Mouse (Mus musculus): ENCODE measurements around the gene Trim40. TPM values are rescaled to one million over a fixed set of nuclear protein-coding genes. Genes with fewer than 3 reads are reported as not detected.

Gene Trim40
- polyA plus RNA-seq, 1 experiment from 2014 or later, result not detected

GRCm38 (mm10) chr17:36836427-36836812, 53.5 kb downstream of the Trim40 start:
- H3K4me2 ChIP-seq (ENCODE audit: low read depth, low read length), result peak overlapping the region; percentile 64
- 12% methylated on average over 3 of the region's 3 CpGs for WGBS
- no peaks in the 10 kb centered on the region for H3K27me3 ChIP-seq (ENCODE audit: control insufficient read depth, insufficient read depth, low read length)

GRCm38 (mm10) chr17:36835591-36836426, 54.1 kb downstream of the Trim40 start:
- H3K4me3 ChIP-seq (ENCODE audit: low read depth, low read length), result no peak overlapping the region
- no peak overlapping the region for H3K9ac ChIP-seq (replicated peaks; ENCODE audit: low read length)

More at GRCm38 (mm10) chr17:36836427-36836812, 53.5 kb downstream of the Trim40 start:
- Histone ChIP-seq H3K27ac (replicated peaks; ENCODE audit: low read depth, low read length) (no peak overlapping the region; the same call in 1 of the 2 replicates), H3K9ac (replicated peaks; ENCODE audit: low read length) (peak overlapping the region; percentile 35), H3K36me3 (replicated peaks; ENCODE audit: control insufficient read depth, insufficient read depth, low read depth, low read length) (no peaks in the 10 kb centered on the region), H3K4me1 (ENCODE audit: control insufficient read depth, insufficient read depth, low read length) (no peaks in the 10 kb centered on the region), H3K4me3 (ENCODE audit: low read depth, low read length) (peak overlapping the region; percentile 64), H3K9me3 (replicated peaks; ENCODE audit: control insufficient read depth, low read length) (no peaks in the 10 kb centered on the region)
- ATAC-seq (replicated peaks; ENCODE audit: insufficient number of reproducible peaks, low FRiP score, low TSS enrichment, low read depth), result 0 out of 2 replicates have a peak, but pooled peaks have one; percentile 3
- DNase-seq (ENCODE audit: low spot score), result no peak

GRCm38 (mm10) chr17:36832694-36833093, 57.2 kb downstream of the Trim40 start:
- H3K4me1 ChIP-seq (ENCODE audit: control insufficient read depth, insufficient read depth, low read length), result no peaks in the 10 kb centered on the region
- WGBS, result 62% methylated on average over 4 of the region's 4 CpGs
- no peak overlapping the region for H3K27ac ChIP-seq (replicated peaks; ENCODE audit: low read depth, low read length)
- ATAC-seq (replicated peaks; ENCODE audit: insufficient number of reproducible peaks, low FRiP score, low TSS enrichment, low read depth), result no peak
- H3K36me3 ChIP-seq (replicated peaks; ENCODE audit: control insufficient read depth, insufficient read depth, low read depth, low read length), result no peaks in the 10 kb centered on the region
- H3K9ac ChIP-seq (replicated peaks; ENCODE audit: low read length), result no peak overlapping the region
- H3K4me2 ChIP-seq (ENCODE audit: low read depth, low read length), result no peak overlapping the region
- H3K27me3 ChIP-seq (ENCODE audit: control insufficient read depth, insufficient read depth, low read length), result no peaks in the 10 kb centered on the region
- no peaks in the 10 kb centered on the region for H3K9me3 ChIP-seq (replicated peaks; ENCODE audit: control insufficient read depth, low read length)
- DNase-seq (ENCODE audit: low spot score), result no peak
- H3K4me3 ChIP-seq (ENCODE audit: low read depth, low read length), result no peak overlapping the region

More at GRCm38 (mm10) chr17:36835591-36836426, 54.1 kb downstream of the Trim40 start:
- Histone ChIP-seq H3K36me3 (replicated peaks; ENCODE audit: control insufficient read depth, insufficient read depth, low read depth, low read length) (no peaks in the 10 kb centered on the region), H3K27me3 (ENCODE audit: control insufficient read depth, insufficient read depth, low read length) (no peaks in the 10 kb centered on the region), H3K9me3 (replicated peaks; ENCODE audit: control insufficient read depth, low read length) (no peaks in the 10 kb centered on the region), H3K4me1 (ENCODE audit: control insufficient read depth, insufficient read depth, low read length) (no peaks in the 10 kb centered on the region), H3K4me2 (ENCODE audit: low read depth, low read length) (no peak overlapping the region), H3K27ac (replicated peaks; ENCODE audit: low read depth, low read length) (no peak overlapping the region)
- no peak for ATAC-seq (replicated peaks; ENCODE audit: insufficient number of reproducible peaks, low FRiP score, low TSS enrichment, low read depth)
- 33% methylated on average over 12 of the region's 12 CpGs for WGBS
- DNase-seq (ENCODE audit: low spot score), result peak; percentile 75

Other genes with a start within 250 kb of the Trim40 start
- not detected in 2 replicates for gene H2-M9, start 247.5 kb downstream of the Trim40 start, polyA plus RNA-seq (2014; fragmentation: Nextera tagmentation; extraction: Ambion mirVana)
- not detected in 2 replicates for gene H2-M1, start 217.9 kb downstream of the Trim40 start, polyA plus RNA-seq (2014; fragmentation: Nextera tagmentation; extraction: Ambion mirVana)
- gene H2-M10.5, start 117.2 kb downstream of the Trim40 start, polyA plus RNA-seq (2014; fragmentation: Nextera tagmentation; extraction: Ambion mirVana), result not detected in 2 replicates
- gene H2-M10.6, start 78.0 kb downstream of the Trim40 start, polyA plus RNA-seq (2014; fragmentation: Nextera tagmentation; extraction: Ambion mirVana), result not detected in 2 replicates
- gene Trim26, start 53.0 kb downstream of the Trim40 start, polyA plus RNA-seq (2014; fragmentation: Nextera tagmentation; extraction: Ambion mirVana), result 36.0 and 38.2 TPM in 2 replicates
- gene Trim15, start 22.9 kb downstream of the Trim40 start, polyA plus RNA-seq (2014; fragmentation: Nextera tagmentation; extraction: Ambion mirVana), result 0.25 and 0.39 TPM in 2 replicates
- gene Trim10, start 20.5 kb downstream of the Trim40 start, polyA plus RNA-seq (2014; fragmentation: Nextera tagmentation; extraction: Ambion mirVana), result 5.9 and 7.4 TPM in 2 replicates
- not detected in 2 replicates for gene Trim31, start 8.0 kb upstream of the Trim40 start, polyA plus RNA-seq (2014; fragmentation: Nextera tagmentation; extraction: Ambion mirVana)
- gene Rnf39, start 52.8 kb upstream of the Trim40 start, polyA plus RNA-seq (2014; fragmentation: Nextera tagmentation; extraction: Ambion mirVana), result 0.13 TPM in 1 of 2 replicates, not detected in the other
- 136 and 152 TPM in 2 replicates for gene Ppp1r11, start 61.6 kb upstream of the Trim40 start, polyA plus RNA-seq (2014; fragmentation: Nextera tagmentation; extraction: Ambion mirVana)
- gene Znrd1, start 68.4 kb upstream of the Trim40 start, polyA plus RNA-seq (2014; fragmentation: Nextera tagmentation; extraction: Ambion mirVana), result 96.7 and 104 TPM in 2 replicates
- 8.0 and 9.3 TPM in 2 replicates for gene Znrd1as, start 68.5 kb upstream of the Trim40 start, polyA plus RNA-seq (2014; fragmentation: Nextera tagmentation; extraction: Ambion mirVana)
- not detected in 2 replicates for gene 2410137M14Rik, start 91.1 kb upstream of the Trim40 start, polyA plus RNA-seq (2014; fragmentation: Nextera tagmentation; extraction: Ambion mirVana)
- gene H2-M5, start 99.4 kb upstream of the Trim40 start, polyA plus RNA-seq (2014; fragmentation: Nextera tagmentation; extraction: Ambion mirVana), result 0.39 and 0.45 TPM in 2 replicates
- gene Zfp57, start 111.0 kb upstream of the Trim40 start, polyA plus RNA-seq (2014; fragmentation: Nextera tagmentation; extraction: Ambion mirVana), result 102 and 110 TPM in 2 replicates
- gene Mog, start 133.3 kb upstream of the Trim40 start, polyA plus RNA-seq (2014; fragmentation: Nextera tagmentation; extraction: Ambion mirVana), result 0.20 TPM in 1 of 2 replicates, not detected in the other
- gene Gabbr1, start 155.8 kb upstream of the Trim40 start, polyA plus RNA-seq (2014; fragmentation: Nextera tagmentation; extraction: Ambion mirVana), result 6.1 and 8.9 TPM in 2 replicates
- not detected in 2 replicates for gene Olfr90, start 198.4 kb upstream of the Trim40 start, polyA plus RNA-seq (2014; fragmentation: Nextera tagmentation; extraction: Ambion mirVana)
- not detected in 2 replicates for gene Olfr91, start 208.2 kb upstream of the Trim40 start, polyA plus RNA-seq (2014; fragmentation: Nextera tagmentation; extraction: Ambion mirVana)
- not detected in 2 replicates for gene Olfr92, start 230.0 kb upstream of the Trim40 start, polyA plus RNA-seq (2014; fragmentation: Nextera tagmentation; extraction: Ambion mirVana)